Mouse (Mus musculus) lung, postnatal 0 days (tissue): ENCODE results near the gene Cnmd. TPM values are rescaled to one million over a fixed set of nuclear protein-coding genes. Genes with fewer than 3 reads are reported as not detected.

Source experiments
- ATAC-seq: fragments of 200-750 bp; cut with Nextera tagmentation; 2 replicates; pipeline ENCODE4 v1.8.0; 2017; ENCODE audit warnings: moderate library complexity
- DNase-seq: peaks from one replicate; pipeline ENCODE4 v3.0.0-alpha.2; 2016; ENCODE audit warnings: low spot score
- H3K27ac ChIP-seq: fragments of 300-500 bp; sonication (generic); 2 replicates; pipeline ENCODE4 v1.5.1; 2014; ENCODE audit warnings: antibody characterized with exemption, mild to moderate bottlenecking, low read length, mixed read lengths
- H3K27me3 ChIP-seq: fragments of 300-500 bp; sonication (generic); replicated peaks from 2 replicates; pipeline ENCODE4 v1.6.1; 2014; ENCODE audit warnings: low read length, mixed read lengths; ENCODE audit not compliant: insufficient read depth
- H3K36me3 ChIP-seq: fragments of 300-500 bp; sonication (generic); 2 replicates; pipeline ENCODE4 v1.6.1; 2014; ENCODE audit warnings: low read length, mixed read lengths; ENCODE audit not compliant: insufficient read depth
- H3K4me1 ChIP-seq: fragments of 300-500 bp; sonication (generic); 2 replicates; pipeline ENCODE4 v1.6.1; 2014; ENCODE audit warnings: antibody characterized with exemption, low read depth, low read length, mixed read lengths; ENCODE audit not compliant: insufficient read depth
- H3K4me2 ChIP-seq: fragments of 300-500 bp; sonication (generic); replicated peaks from 2 replicates; pipeline ENCODE4 v1.6.1; 2014; ENCODE audit warnings: low read depth, mild to moderate bottlenecking, low read length, moderate library complexity, mixed read lengths
- H3K4me3 ChIP-seq: fragments of 300-500 bp; sonication (generic); 2 replicates; pipeline ENCODE4 v1.5.1; 2014; ENCODE audit warnings: low read depth, low read length
- H3K9ac ChIP-seq: fragments of 300-500 bp; sonication (generic); replicated peaks from 2 replicates; pipeline ENCODE4 v1.6.1; 2014; ENCODE audit warnings: low read depth, mild to moderate bottlenecking
- H3K9me3 ChIP-seq: fragments of 300-500 bp; sonication (generic); 2 replicates; pipeline ENCODE4 v1.6.1; 2016; ENCODE audit warnings: low read length, mixed read lengths
- CTCF ChIP-seq: IDR thresholded peaks from 2 replicates; pipeline ENCODE4 v1.5.1; 2016; ENCODE audit warnings: antibody characterized with exemption, mild to moderate bottlenecking
- EP300 ChIP-seq: IDR thresholded peaks from 2 replicates; pipeline ENCODE4 v1.6.1; 2016; ENCODE audit warnings: antibody characterized with exemption, mild to moderate bottlenecking, control low read depth
- WGBS: fragments of 180-500 bp; shearing (Covaris S2); extraction: QIAGEN DNeasy Blood & Tissue Kit; methylation state at CpG from one replicate; pipeline ENCODE4 v1.1.7; 2014; 5-methylcytosine and 5-hydroxymethylcytosine counted together
- polyA plus RNA-seq: library from polyadenylated mRNA; unstranded; fragments of >200 nt; fragmentation: Nextera tagmentation; extraction: Ambion mirVana; gene quantifications from 2 replicates; pipeline ENCODE4 v1.2.1, GENCODE M21; 2015

The Cnmd gene
- polyA plus RNA-seq, 1 experiment from 2014 or later: 0.26 TPM

- Histone ChIP-seq H3K27ac (no peak overlapping the region), H3K4me3 (no peak overlapping the region), H3K27me3 (no peaks in the 10 kb centered on the region), H3K9ac (no peak overlapping the region), H3K9me3 (no peaks in the 10 kb centered on the region), H3K36me3 (peaks cover 12% of the 10 kb centered on the region), H3K4me2 (no peak overlapping the region), H3K4me1 (no peaks in the 10 kb centered on the region)
- DNase-seq (no peak), ATAC-seq (no peak)
- TF ChIP-seq CTCF (no peak), EP300 (no peak)
- 93% methylated on average over 7 of the region's 7 CpGs for WGBS
Measured at GRCm38 (mm10) chr14:79619802-79620201, 42.2 kb downstream of the Cnmd start.

- ATAC-seq (no peak), DNase-seq (peak; percentile 52)
- H3K4me1 ChIP-seq: no peaks in the 10 kb centered on the region
- no peaks in the 10 kb centered on the region for H3K9me3 ChIP-seq
- no peak overlapping the region for H3K4me3 ChIP-seq
- peak; percentile 70 for TF ChIP-seq CTCF
- no peak for TF ChIP-seq EP300
- H3K36me3 ChIP-seq: peaks cover 21% of the 10 kb centered on the region; the same call in 1 of the 2 replicates
- H3K4me2 ChIP-seq: no peak overlapping the region
- WGBS: 84% methylated on average over 8 of the region's 8 CpGs
- H3K27ac ChIP-seq: no peak overlapping the region
- H3K27me3 ChIP-seq: no peaks in the 10 kb centered on the region
- no peak overlapping the region for H3K9ac ChIP-seq
Measured at GRCm38 (mm10) chr14:79617121-79617828, 44.7 kb downstream of the Cnmd start.

GRCm38 (mm10) chr14:79608286-79608685 is 53.7 kb downstream of the Cnmd start:
- H3K9ac ChIP-seq: no peak overlapping the region
- H3K27ac ChIP-seq: no peak overlapping the region
- TF ChIP-seq EP300 (no peak), CTCF (no peak)
- H3K4me1 ChIP-seq: no peaks in the 10 kb centered on the region
- H3K4me2 ChIP-seq: no peak overlapping the region
- H3K9me3 ChIP-seq: no peaks in the 10 kb centered on the region
- no peak for DNase-seq
- peaks cover 30% of the 10 kb centered on the region for H3K36me3 ChIP-seq
- H3K4me3 ChIP-seq: no peak overlapping the region
- 93% methylated on average over 6 of the region's 6 CpGs for WGBS
- no peaks in the 10 kb centered on the region for H3K27me3 ChIP-seq
- ATAC-seq: no peak

GRCm38 (mm10) chr14:79607352-79607751 is 54.6 kb downstream of the Cnmd start:
- Histone ChIP-seq H3K4me2 (no peak overlapping the region), H3K36me3 (peaks cover 30% of the 10 kb centered on the region), H3K27me3 (no peaks in the 10 kb centered on the region), H3K4me1 (no peaks in the 10 kb centered on the region), H3K27ac (no peak overlapping the region), H3K9ac (no peak overlapping the region), H3K9me3 (no peaks in the 10 kb centered on the region), H3K4me3 (no peak overlapping the region)
- WGBS: 95% methylated on average over 4 of the region's 4 CpGs
- DNase-seq: no peak
- no peak for ATAC-seq
- TF ChIP-seq EP300 (no peak), CTCF (no peak)

- H3K36me3 ChIP-seq: peaks cover 30% of the 10 kb centered on the region
- 94% methylated on average over 3 of the region's 3 CpGs for WGBS
Measured at GRCm38 (mm10) chr14:79606867-79607266, 55.1 kb downstream of the Cnmd start.

GRCm38 (mm10) chr14:79606392-79606791 is 55.6 kb downstream of the Cnmd start:
- H3K36me3 ChIP-seq: peaks cover 31% of the 10 kb centered on the region
- H3K4me3 ChIP-seq: no peak overlapping the region
- H3K4me2 ChIP-seq: no peak overlapping the region
- no peak overlapping the region for H3K27ac ChIP-seq
- H3K4me1 ChIP-seq: no peaks in the 10 kb centered on the region
- H3K9ac ChIP-seq: no peak overlapping the region
- WGBS: 89% methylated on average over 6 of the region's 6 CpGs
- H3K27me3 ChIP-seq: no peaks in the 10 kb centered on the region
- TF ChIP-seq CTCF (no peak), EP300 (no peak)
- ATAC-seq (no peak), DNase-seq (no peak)
- H3K9me3 ChIP-seq: no peaks in the 10 kb centered on the region

More at GRCm38 (mm10) chr14:79606867-79607266, 55.1 kb downstream of the Cnmd start:
- H3K4me3 ChIP-seq: no peak overlapping the region
- H3K9me3 ChIP-seq: no peaks in the 10 kb centered on the region
- no peaks in the 10 kb centered on the region for H3K27me3 ChIP-seq
- DNase-seq (no peak), ATAC-seq (no peak)
- H3K4me2 ChIP-seq: no peak overlapping the region
- no peak overlapping the region for H3K9ac ChIP-seq
- no peak overlapping the region for H3K27ac ChIP-seq
- no peaks in the 10 kb centered on the region for H3K4me1 ChIP-seq
- no peak for TF ChIP-seq EP300
- TF ChIP-seq CTCF: no peak
